Mouse (Mus musculus): ENCODE measurements around the gene Prdm8. TPM values are rescaled to one million over a fixed set of nuclear protein-coding genes. Genes with fewer than 3 reads are reported as not detected.
A peak's percentile ranks its signal among the peaks of the same experiment; 100 is the strongest.

Prdm8 gene
- 0.04 and 0.05 TPM in 2 replicates for polyA plus RNA-seq (2015; fragmentation: Nextera tagmentation; extraction: Ambion mirVana)

GRCm38 (mm10) chr5:98167180-98167824 is at the start of gene Prdm8:
Gene Prdm8, plus strand, starts transcription at chr5:98167198.
- H3K27ac ChIP-seq (ENCODE audit: low read length), result no peak within 1 kb of the TSS
- no peaks in the 10 kb centered on the region for H3K36me3 ChIP-seq (ENCODE audit: control insufficient read depth, insufficient read depth, low read length)
- peak within 1 kb of the TSS; percentile 55 for H3K4me3 ChIP-seq (ENCODE audit: low read length)
- H3K9me3 ChIP-seq (ENCODE audit: control insufficient read depth, low read length), result no peaks in the 10 kb centered on the region
- H3K4me1 ChIP-seq (ENCODE audit: control insufficient read depth, insufficient read depth, low read length), result peaks cover 10% of the 10 kb centered on the region
- WGBS, result under 1% methylated on average over 49 of the region's 51 CpGs
- peak within 1 kb of the TSS; percentile 60 for H3K9ac ChIP-seq (ENCODE audit: low read depth, low read length)
- peak within 1 kb of the TSS; percentile 81 for H3K4me2 ChIP-seq (ENCODE audit: low read depth, low read length)
- ATAC-seq, result peak; percentile 95
- H3K27me3 ChIP-seq (replicated peaks; ENCODE audit: control insufficient read depth, insufficient read depth, low read length), result peaks cover 61% of the 10 kb centered on the region

- 86% methylated on average over 3 of the region's 3 CpGs for WGBS
- no peak for ATAC-seq
These were observed 39.9 kb upstream of the Prdm8 start for GRCm38 (mm10) chr5:98127074-98127473.

GRCm38 (mm10) chr5:98138545-98139296 is 28.3 kb upstream of the Prdm8 start:
- no peak for ATAC-seq
- 84% methylated on average over 14 of the region's 14 CpGs for WGBS
- Histone ChIP-seq H3K9me3 (ENCODE audit: control insufficient read depth, low read length) (no peaks in the 10 kb centered on the region), H3K4me3 (ENCODE audit: low read length) (no peak overlapping the region), H3K27ac (ENCODE audit: low read length) (no peak overlapping the region), H3K4me2 (ENCODE audit: low read depth, low read length) (no peak overlapping the region), H3K4me1 (ENCODE audit: control insufficient read depth, insufficient read depth, low read length) (no peaks in the 10 kb centered on the region), H3K36me3 (ENCODE audit: control insufficient read depth, insufficient read depth, low read length) (no peaks in the 10 kb centered on the region), H3K9ac (ENCODE audit: low read depth, low read length) (no peak overlapping the region), H3K27me3 (replicated peaks; ENCODE audit: control insufficient read depth, insufficient read depth, low read length) (no peaks in the 10 kb centered on the region)

More at GRCm38 (mm10) chr5:98127074-98127473, 39.9 kb upstream of the Prdm8 start:
- H3K4me3 ChIP-seq (ENCODE audit: low read length), result no peak overlapping the region
- no peaks in the 10 kb centered on the region for H3K36me3 ChIP-seq (ENCODE audit: control insufficient read depth, insufficient read depth, low read length)
- H3K9ac ChIP-seq (ENCODE audit: low read depth, low read length), result no peak overlapping the region
- H3K4me2 ChIP-seq (ENCODE audit: low read depth, low read length), result no peak overlapping the region
- H3K9me3 ChIP-seq (ENCODE audit: control insufficient read depth, low read length), result no peaks in the 10 kb centered on the region
- H3K4me1 ChIP-seq (ENCODE audit: control insufficient read depth, insufficient read depth, low read length), result no peaks in the 10 kb centered on the region
- H3K27me3 ChIP-seq (replicated peaks; ENCODE audit: control insufficient read depth, insufficient read depth, low read length), result no peaks in the 10 kb centered on the region
- no peak overlapping the region for H3K27ac ChIP-seq (ENCODE audit: low read length)

GRCm38 (mm10) chr5:98139297-98139660 is 27.7 kb upstream of the Prdm8 start:
- no peak for ATAC-seq
- no peak overlapping the region for H3K27ac ChIP-seq (ENCODE audit: low read length)
- H3K9me3 ChIP-seq (ENCODE audit: control insufficient read depth, low read length), result no peaks in the 10 kb centered on the region
- no peaks in the 10 kb centered on the region for H3K27me3 ChIP-seq (replicated peaks; ENCODE audit: control insufficient read depth, insufficient read depth, low read length)
- H3K4me2 ChIP-seq (ENCODE audit: low read depth, low read length), result no peak overlapping the region
- no peak overlapping the region for H3K9ac ChIP-seq (ENCODE audit: low read depth, low read length)
- no peaks in the 10 kb centered on the region for H3K36me3 ChIP-seq (ENCODE audit: control insufficient read depth, insufficient read depth, low read length)
- H3K4me1 ChIP-seq (ENCODE audit: control insufficient read depth, insufficient read depth, low read length), result no peaks in the 10 kb centered on the region
- no peak overlapping the region for H3K4me3 ChIP-seq (ENCODE audit: low read length)
- 80% methylated on average over 3 of the region's 3 CpGs for WGBS

GRCm38 (mm10) chr5:98146895-98147294 is 20.1 kb upstream of the Prdm8 start:
- H3K4me3 ChIP-seq (ENCODE audit: low read length), result no peak overlapping the region
- H3K9me3 ChIP-seq (ENCODE audit: control insufficient read depth, low read length), result no peaks in the 10 kb centered on the region
- H3K4me1 ChIP-seq (ENCODE audit: control insufficient read depth, insufficient read depth, low read length), result no peaks in the 10 kb centered on the region
- ATAC-seq, result no peak
- no peaks in the 10 kb centered on the region for H3K27me3 ChIP-seq (replicated peaks; ENCODE audit: control insufficient read depth, insufficient read depth, low read length)
- H3K36me3 ChIP-seq (ENCODE audit: control insufficient read depth, insufficient read depth, low read length), result no peaks in the 10 kb centered on the region
- H3K4me2 ChIP-seq (ENCODE audit: low read depth, low read length), result no peak overlapping the region
- H3K9ac ChIP-seq (ENCODE audit: low read depth, low read length), result no peak overlapping the region
- no peak overlapping the region for H3K27ac ChIP-seq (ENCODE audit: low read length)
- 75% methylated on average over 3 of the region's 3 CpGs for WGBS

- Histone ChIP-seq H3K27ac (ENCODE audit: low read length) (no peak overlapping the region), H3K36me3 (ENCODE audit: control insufficient read depth, insufficient read depth, low read length) (no peaks in the 10 kb centered on the region), H3K27me3 (replicated peaks; ENCODE audit: control insufficient read depth, insufficient read depth, low read length) (peaks cover 49% of the 10 kb centered on the region), H3K9ac (ENCODE audit: low read depth, low read length) (no peak overlapping the region), H3K4me2 (ENCODE audit: low read depth, low read length) (no peak overlapping the region), H3K4me3 (ENCODE audit: low read length) (no peak overlapping the region), H3K4me1 (ENCODE audit: control insufficient read depth, insufficient read depth, low read length) (peaks cover 10% of the 10 kb centered on the region), H3K9me3 (ENCODE audit: control insufficient read depth, low read length) (no peaks in the 10 kb centered on the region)
- no peak for ATAC-seq
- WGBS, result 15% methylated on average over 15 of the region's 15 CpGs
These were observed 882 bp upstream of the Prdm8 start for GRCm38 (mm10) chr5:98166116-98166515.

GRCm38 (mm10) chr5:98168356-98169285 is 1.6 kb downstream of the Prdm8 start:
- Histone ChIP-seq H3K9me3 (ENCODE audit: control insufficient read depth, low read length) (no peaks in the 10 kb centered on the region), H3K36me3 (ENCODE audit: control insufficient read depth, insufficient read depth, low read length) (no peaks in the 10 kb centered on the region), H3K4me1 (ENCODE audit: control insufficient read depth, insufficient read depth, low read length) (peaks cover 10% of the 10 kb centered on the region), H3K27ac (ENCODE audit: low read length) (no peak overlapping the region), H3K4me3 (ENCODE audit: low read length) (peak overlapping the region; percentile 55), H3K9ac (ENCODE audit: low read depth, low read length) (no peak overlapping the region), H3K27me3 (replicated peaks; ENCODE audit: control insufficient read depth, insufficient read depth, low read length) (peaks cover 73% of the 10 kb centered on the region), H3K4me2 (ENCODE audit: low read depth, low read length) (peak overlapping the region; percentile 81)
- no peak for ATAC-seq
- 2% methylated on average over 37 of the region's 37 CpGs for WGBS

- no peak overlapping the region for H3K9ac ChIP-seq (ENCODE audit: low read depth, low read length)
- H3K4me1 ChIP-seq (ENCODE audit: control insufficient read depth, insufficient read depth, low read length), result peaks cover 10% of the 10 kb centered on the region
- H3K4me3 ChIP-seq (ENCODE audit: low read length), result no peak overlapping the region
- H3K36me3 ChIP-seq (ENCODE audit: control insufficient read depth, insufficient read depth, low read length), result no peaks in the 10 kb centered on the region
- no peak for ATAC-seq
- 5% methylated on average over 30 of the region's 30 CpGs for WGBS
- no peaks in the 10 kb centered on the region for H3K9me3 ChIP-seq (ENCODE audit: control insufficient read depth, low read length)
- H3K27ac ChIP-seq (ENCODE audit: low read length), result no peak overlapping the region
- H3K27me3 ChIP-seq (replicated peaks; ENCODE audit: control insufficient read depth, insufficient read depth, low read length), result peaks cover 74% of the 10 kb centered on the region
- H3K4me2 ChIP-seq (ENCODE audit: low read depth, low read length), result no peak overlapping the region
These were observed 2.7 kb downstream of the Prdm8 start for GRCm38 (mm10) chr5:98169376-98170351.

Data from intestine, embryonic 16.5 days (tissue).